Mouse (Mus musculus): ENCODE results near the gene Slx4ip. TPM values are rescaled to one million over a fixed set of nuclear protein-coding genes. Genes with fewer than 3 reads are reported as not detected.

Slx4ip gene
- polyA plus RNA-seq, 1 experiment from 2014 or later, result 13.8 TPM

DNA sequence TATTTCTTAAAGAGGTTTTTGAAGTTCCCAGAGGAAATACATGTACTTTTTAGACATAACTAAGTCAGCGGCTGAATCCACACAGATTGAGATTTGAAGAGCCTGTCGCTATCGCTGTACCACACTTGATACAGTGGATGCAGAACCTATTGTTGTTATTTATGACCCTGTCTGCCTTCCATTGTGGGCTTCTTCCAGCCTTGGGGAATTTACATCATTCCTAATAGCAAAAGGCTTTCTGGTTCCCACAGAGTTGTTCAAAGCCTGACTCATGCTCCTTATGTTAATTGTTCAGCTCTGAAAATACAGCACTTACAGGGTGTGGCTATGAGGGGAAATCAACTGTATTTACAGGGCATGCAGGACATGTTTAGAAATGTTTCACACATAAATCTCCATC is 173.5 kb downstream of the Slx4ip start:
- no peak for ATAC-seq (ENCODE audit: low FRiP score, low TSS enrichment)
- 20% methylated on average over 3 of the region's 3 CpGs for WGBS

DNA sequence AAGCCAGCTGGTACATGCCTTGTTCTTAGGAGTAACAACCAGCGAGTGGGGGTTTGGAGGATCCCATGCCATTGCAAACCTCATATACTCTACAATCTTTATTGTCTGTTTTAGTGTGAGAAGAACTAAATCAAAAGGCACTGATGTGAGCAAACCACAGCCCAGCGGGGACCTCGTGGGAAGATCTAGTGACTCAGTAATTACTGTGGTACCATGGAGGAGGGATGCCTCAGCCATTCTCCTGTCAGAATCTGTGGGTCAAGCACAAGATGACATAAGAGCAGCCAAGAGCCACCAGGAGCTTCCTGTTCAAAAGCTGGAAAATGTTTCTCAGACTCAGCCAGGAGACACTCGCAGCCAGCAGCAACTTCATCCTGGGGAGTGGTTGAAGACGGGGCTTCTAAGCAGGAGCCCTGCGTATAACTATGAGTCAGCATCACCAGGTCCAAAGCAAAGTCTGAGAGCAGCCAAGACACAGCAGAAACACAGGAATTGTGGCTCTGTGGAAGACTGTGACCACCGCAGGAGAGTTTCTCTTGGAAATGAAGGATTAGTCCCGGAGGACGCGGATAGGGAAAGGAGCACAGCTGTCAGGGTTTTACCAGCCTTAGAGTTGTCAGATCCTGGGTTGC is 176.6 kb downstream of the Slx4ip start:
- DNase-seq (no peak), ATAC-seq (ENCODE audit: low FRiP score, low TSS enrichment) (no peak)
- Histone ChIP-seq H3K27me3 (ENCODE audit: control insufficient read depth, insufficient read depth, low read length) (no peaks in the 10 kb centered on the region), H3K9ac (replicated peaks; ENCODE audit: low read length) (no peak overlapping the region), H3K36me3 (ENCODE audit: control insufficient read depth, insufficient read depth, low read length) (peaks cover 6% of the 10 kb centered on the region; the same call in 1 of the 2 replicates), H3K4me3 (replicated peaks; ENCODE audit: low read depth, low read length) (no peak overlapping the region), H3K4me1 (ENCODE audit: control insufficient read depth, insufficient read depth, low read length) (peaks cover 6% of the 10 kb centered on the region), H3K9me3 (ENCODE audit: control insufficient read depth, low read length) (no peaks in the 10 kb centered on the region), H3K27ac (replicated peaks; ENCODE audit: low read depth, low read length) (no peak overlapping the region), H3K4me2 (ENCODE audit: low read length) (no peak overlapping the region)
- WGBS, result 79% methylated on average over 10 of the region's 10 CpGs

More for the DNA sequence above, 173.5 kb downstream of the Slx4ip start:
- Histone ChIP-seq H3K4me2 (ENCODE audit: low read length) (no peak overlapping the region), H3K27ac (replicated peaks; ENCODE audit: low read depth, low read length) (no peak overlapping the region), H3K4me3 (replicated peaks; ENCODE audit: low read depth, low read length) (no peak overlapping the region), H3K9ac (replicated peaks; ENCODE audit: low read length) (no peak overlapping the region), H3K27me3 (ENCODE audit: control insufficient read depth, insufficient read depth, low read length) (no peaks in the 10 kb centered on the region), H3K36me3 (ENCODE audit: control insufficient read depth, insufficient read depth, low read length) (peaks cover 7% of the 10 kb centered on the region; the same call in 1 of the 2 replicates), H3K4me1 (ENCODE audit: control insufficient read depth, insufficient read depth, low read length) (peaks cover 6% of the 10 kb centered on the region), H3K9me3 (ENCODE audit: control insufficient read depth, low read length) (no peaks in the 10 kb centered on the region)
- no peak for DNase-seq

DNA sequence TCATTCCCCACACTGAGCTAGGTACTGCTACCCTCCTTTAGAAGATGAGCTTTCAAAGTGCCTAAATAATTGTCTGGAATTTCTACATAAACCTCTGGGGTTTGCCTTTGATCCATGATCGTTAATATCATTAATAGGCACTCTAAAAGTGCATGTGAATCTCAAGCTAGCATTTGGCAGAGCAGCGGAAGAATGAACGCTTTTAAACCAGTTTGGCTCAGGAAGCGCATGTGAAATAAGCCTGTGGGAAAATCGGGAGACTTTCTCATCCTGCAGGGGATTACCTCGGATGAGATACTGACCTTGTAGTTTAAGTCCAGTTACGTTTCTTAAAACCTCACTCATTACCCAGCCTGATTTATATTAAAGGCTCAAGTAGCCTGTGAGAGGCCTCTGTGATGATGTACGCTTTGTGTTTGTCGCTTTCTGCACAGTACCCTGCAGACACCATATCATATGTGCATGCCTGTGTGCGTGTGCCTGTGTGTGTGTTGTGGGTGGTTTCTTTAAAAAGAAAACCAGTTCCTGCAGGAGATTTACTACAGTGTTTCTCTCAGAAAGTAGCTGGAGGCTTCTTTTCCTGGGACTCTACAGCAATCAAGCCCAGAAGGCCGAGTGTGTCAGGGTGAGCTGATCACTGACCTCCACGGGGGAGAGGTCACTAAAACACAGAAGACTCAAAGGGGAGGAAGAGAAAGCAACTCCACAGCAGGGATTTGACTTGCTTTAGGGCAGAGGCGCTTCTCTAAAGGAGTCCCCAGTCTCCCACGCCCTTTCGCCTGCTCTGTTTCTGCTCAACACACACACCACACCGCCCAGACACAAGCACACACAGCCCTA is 182.7 kb downstream of the Slx4ip start:
- DNase-seq (peak; percentile 66), ATAC-seq (ENCODE audit: low FRiP score, low TSS enrichment) (0 out of 2 replicates have a peak, but pooled peaks have one; percentile 38)

DNA sequence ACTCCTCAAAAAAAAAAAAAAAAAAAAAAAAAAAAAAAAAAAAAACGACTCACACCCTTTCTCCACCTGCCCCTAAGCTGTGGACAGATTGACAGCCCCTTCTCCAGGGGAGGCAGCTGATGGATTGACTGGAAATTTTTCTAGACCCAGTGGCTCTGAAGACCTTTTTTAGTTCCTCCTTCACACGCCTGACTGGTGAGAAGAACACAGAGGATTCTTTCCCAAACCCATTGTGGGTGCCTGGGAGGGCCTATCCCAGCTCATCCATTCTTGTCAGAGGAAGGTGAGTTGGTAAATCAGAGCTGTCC is 183.2 kb downstream of the Slx4ip start:
- H3K4me2 ChIP-seq (ENCODE audit: low read length), result no peak overlapping the region
- no peaks in the 10 kb centered on the region for H3K9me3 ChIP-seq (ENCODE audit: control insufficient read depth, low read length)
- peaks cover 11% of the 10 kb centered on the region; the same call in 1 of the 2 replicates for H3K4me1 ChIP-seq (ENCODE audit: control insufficient read depth, insufficient read depth, low read length)
- no peaks in the 10 kb centered on the region for H3K27me3 ChIP-seq (ENCODE audit: control insufficient read depth, insufficient read depth, low read length)
- no peak overlapping the region for H3K4me3 ChIP-seq (replicated peaks; ENCODE audit: low read depth, low read length)
- ATAC-seq (ENCODE audit: low FRiP score, low TSS enrichment) (no peak), DNase-seq (no peak)
- no peaks in the 10 kb centered on the region for H3K36me3 ChIP-seq (ENCODE audit: control insufficient read depth, insufficient read depth, low read length)
- H3K27ac ChIP-seq (replicated peaks; ENCODE audit: low read depth, low read length), result no peak overlapping the region
- WGBS, result 13% methylated on average over 2 of the region's 2 CpGs
- no peak overlapping the region for H3K9ac ChIP-seq (replicated peaks; ENCODE audit: low read length)

More for the DNA sequence above, 182.7 kb downstream of the Slx4ip start:
- H3K4me1 ChIP-seq (ENCODE audit: control insufficient read depth, insufficient read depth, low read length), result peaks cover 11% of the 10 kb centered on the region; the same call in 1 of the 2 replicates
- H3K9me3 ChIP-seq (ENCODE audit: control insufficient read depth, low read length), result no peaks in the 10 kb centered on the region
- H3K9ac ChIP-seq (replicated peaks; ENCODE audit: low read length), result no peak overlapping the region
- H3K27ac ChIP-seq (replicated peaks; ENCODE audit: low read depth, low read length), result no peak overlapping the region
- no peaks in the 10 kb centered on the region for H3K36me3 ChIP-seq (ENCODE audit: control insufficient read depth, insufficient read depth, low read length)
- H3K27me3 ChIP-seq (ENCODE audit: control insufficient read depth, insufficient read depth, low read length), result no peaks in the 10 kb centered on the region
- no peak overlapping the region for H3K4me3 ChIP-seq (replicated peaks; ENCODE audit: low read depth, low read length)
- no peak overlapping the region for H3K4me2 ChIP-seq (ENCODE audit: low read length)
- WGBS, result 13% methylated on average over 16 of the region's 16 CpGs

DNA sequence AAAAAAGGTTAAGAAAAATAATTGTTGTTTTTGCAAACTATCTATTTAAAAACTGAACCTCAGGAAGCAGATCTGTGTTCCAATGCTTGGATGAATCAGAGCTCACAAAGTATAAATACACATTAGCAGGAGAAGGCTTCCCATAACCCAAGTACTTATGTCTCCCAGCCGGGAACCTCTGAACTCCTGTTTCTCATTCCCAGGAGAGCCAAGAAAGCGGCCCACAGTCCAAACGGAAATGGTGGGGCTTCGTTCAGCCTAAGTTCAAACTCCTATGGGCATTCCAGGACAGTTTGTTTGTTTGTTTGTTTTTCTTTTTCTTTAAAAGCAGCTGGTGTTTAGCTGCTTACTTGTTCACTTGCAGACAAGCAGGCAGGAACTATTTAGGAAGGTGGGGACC is 187.8 kb downstream of the Slx4ip start:
- Histone ChIP-seq H3K4me1 (ENCODE audit: control insufficient read depth, insufficient read depth, low read length) (peaks cover 9% of the 10 kb centered on the region; the same call in 1 of the 2 replicates), H3K9ac (replicated peaks; ENCODE audit: low read length) (no peak overlapping the region), H3K36me3 (ENCODE audit: control insufficient read depth, insufficient read depth, low read length) (peaks cover 13% of the 10 kb centered on the region; the same call in 1 of the 2 replicates), H3K27me3 (ENCODE audit: control insufficient read depth, insufficient read depth, low read length) (no peaks in the 10 kb centered on the region), H3K4me3 (replicated peaks; ENCODE audit: low read depth, low read length) (no peak overlapping the region), H3K4me2 (ENCODE audit: low read length) (no peak overlapping the region), H3K27ac (replicated peaks; ENCODE audit: low read depth, low read length) (no peak overlapping the region), H3K9me3 (ENCODE audit: control insufficient read depth, low read length) (no peaks in the 10 kb centered on the region)
- ATAC-seq (ENCODE audit: low FRiP score, low TSS enrichment) (no peak), DNase-seq (no peak)
- 74% methylated on average over 4 of the region's 4 CpGs for WGBS

DNA sequence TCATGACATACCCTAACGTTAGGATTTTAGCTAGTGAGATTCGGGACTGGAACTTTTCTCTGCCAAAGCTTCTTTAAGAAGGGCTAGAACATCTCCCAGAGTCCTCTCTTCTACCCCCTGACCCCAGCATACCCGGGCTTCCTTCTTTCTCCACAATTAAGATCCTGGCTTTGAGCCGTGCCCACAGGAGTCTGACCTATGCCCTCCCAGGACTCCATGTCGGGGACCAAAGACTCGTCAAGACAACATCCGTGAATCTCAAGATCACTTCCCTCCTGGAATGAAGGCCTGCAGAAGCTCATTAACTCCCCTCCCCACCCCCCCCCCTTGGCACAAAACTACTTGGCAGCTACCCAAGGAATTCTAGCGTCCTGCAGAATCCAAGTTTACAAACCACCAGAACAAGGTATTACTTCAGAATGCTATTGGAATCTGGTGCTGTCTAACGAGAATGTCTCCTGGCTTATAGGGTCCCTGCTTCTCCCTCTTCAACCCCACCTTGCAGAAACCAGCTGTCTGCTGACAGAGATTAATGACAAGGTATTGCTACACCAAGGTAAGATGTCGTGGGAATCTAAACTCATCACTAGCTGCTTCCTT is 188.8 kb downstream of the Slx4ip start:
- DNase-seq, result no peak
- Histone ChIP-seq H3K9ac (replicated peaks; ENCODE audit: low read length) (no peak overlapping the region), H3K9me3 (ENCODE audit: control insufficient read depth, low read length) (no peaks in the 10 kb centered on the region), H3K36me3 (ENCODE audit: control insufficient read depth, insufficient read depth, low read length) (peaks cover 24% of the 10 kb centered on the region), H3K4me1 (ENCODE audit: control insufficient read depth, insufficient read depth, low read length) (peaks cover 6% of the 10 kb centered on the region; the same call in 1 of the 2 replicates), H3K4me3 (replicated peaks; ENCODE audit: low read depth, low read length) (no peak overlapping the region), H3K27me3 (ENCODE audit: control insufficient read depth, insufficient read depth, low read length) (no peaks in the 10 kb centered on the region), H3K27ac (replicated peaks; ENCODE audit: low read depth, low read length) (no peak overlapping the region), H3K4me2 (ENCODE audit: low read length) (no peak overlapping the region)
- no peak for ATAC-seq (ENCODE audit: low FRiP score, low TSS enrichment)
- WGBS, result 19% methylated on average over 10 of the region's 10 CpGs

DNA sequence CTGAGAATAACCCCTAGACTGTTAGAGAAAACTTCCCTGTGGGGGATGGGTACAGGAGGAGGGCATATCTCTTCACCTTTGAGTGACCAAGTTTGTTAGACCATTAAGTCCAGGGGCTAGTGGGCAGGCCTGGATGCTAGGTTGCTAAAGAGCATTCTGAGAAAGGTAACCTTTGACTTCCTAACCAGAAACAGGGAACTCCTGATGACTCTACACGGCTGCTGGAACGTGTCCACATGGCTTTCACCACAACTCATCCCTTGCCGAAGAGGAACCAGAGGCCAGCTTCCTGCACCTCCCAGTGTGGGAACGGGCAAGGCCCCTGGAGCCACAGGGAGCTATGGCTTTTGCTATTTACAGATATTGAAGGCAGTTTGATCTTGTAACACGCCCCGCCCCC is 189.4 kb downstream of the Slx4ip start:
- no peaks in the 10 kb centered on the region for H3K9me3 ChIP-seq (ENCODE audit: control insufficient read depth, low read length)
- H3K4me2 ChIP-seq (ENCODE audit: low read length), result no peak overlapping the region
- no peak overlapping the region for H3K4me3 ChIP-seq (replicated peaks; ENCODE audit: low read depth, low read length)
- H3K9ac ChIP-seq (replicated peaks; ENCODE audit: low read length), result no peak overlapping the region
- 80% methylated on average over 6 of the region's 6 CpGs for WGBS
- no peak for DNase-seq
- peaks cover 6% of the 10 kb centered on the region; the same call in 1 of the 2 replicates for H3K4me1 ChIP-seq (ENCODE audit: control insufficient read depth, insufficient read depth, low read length)
- H3K27ac ChIP-seq (replicated peaks; ENCODE audit: low read depth, low read length), result no peak overlapping the region
- H3K27me3 ChIP-seq (ENCODE audit: control insufficient read depth, insufficient read depth, low read length), result no peaks in the 10 kb centered on the region
- ATAC-seq (ENCODE audit: low FRiP score, low TSS enrichment), result no peak
- H3K36me3 ChIP-seq (ENCODE audit: control insufficient read depth, insufficient read depth, low read length), result peaks cover 30% of the 10 kb centered on the region

DNA sequence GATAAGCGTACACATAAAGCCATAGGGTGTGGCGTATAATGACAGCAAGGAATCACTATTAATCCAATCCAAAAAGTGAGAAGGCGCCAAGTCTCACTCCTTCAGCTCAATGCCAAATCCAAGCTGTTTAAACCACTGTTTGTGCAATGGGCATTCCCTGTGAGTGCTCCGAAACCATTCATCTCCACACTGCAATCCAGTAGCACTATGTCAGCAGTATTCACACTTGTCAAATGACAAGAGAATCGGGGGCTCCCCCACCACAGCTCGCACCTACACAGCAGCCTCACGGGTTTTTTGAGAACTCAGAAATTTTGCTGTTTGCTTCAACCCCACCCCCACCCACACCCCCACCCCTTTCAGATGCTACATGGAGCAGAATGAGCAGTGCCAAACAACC is 190.0 kb downstream of the Slx4ip start:
- H3K4me2 ChIP-seq (ENCODE audit: low read length), result no peak overlapping the region
- ATAC-seq (ENCODE audit: low FRiP score, low TSS enrichment), result no peak

More for the DNA sequence above, 190.0 kb downstream of the Slx4ip start:
- Histone ChIP-seq H3K9ac (replicated peaks; ENCODE audit: low read length) (no peak overlapping the region), H3K4me3 (replicated peaks; ENCODE audit: low read depth, low read length) (no peak overlapping the region), H3K27ac (replicated peaks; ENCODE audit: low read depth, low read length) (no peak overlapping the region), H3K9me3 (ENCODE audit: control insufficient read depth, low read length) (no peaks in the 10 kb centered on the region), H3K27me3 (ENCODE audit: control insufficient read depth, insufficient read depth, low read length) (no peaks in the 10 kb centered on the region), H3K36me3 (ENCODE audit: control insufficient read depth, insufficient read depth, low read length) (peaks cover 31% of the 10 kb centered on the region), H3K4me1 (ENCODE audit: control insufficient read depth, insufficient read depth, low read length) (peaks cover 6% of the 10 kb centered on the region; the same call in 1 of the 2 replicates)
- 86% methylated on average over 7 of the region's 7 CpGs for WGBS
- no peak for DNase-seq
